Mouse (Mus musculus): ENCODE measurements around the gene Slc7a15. TPM values are rescaled to one million over a fixed set of nuclear protein-coding genes. Genes with fewer than 3 reads are reported as not detected.
"Not testable (repeated sequence)": the region's sequence is repeated elsewhere in the genome, so short reads cannot be mapped to it uniquely, and the experiment has no call there.

The Slc7a15 gene
- polyA plus RNA-seq, 1 experiment from 2014 or later, result not detected

DNA sequence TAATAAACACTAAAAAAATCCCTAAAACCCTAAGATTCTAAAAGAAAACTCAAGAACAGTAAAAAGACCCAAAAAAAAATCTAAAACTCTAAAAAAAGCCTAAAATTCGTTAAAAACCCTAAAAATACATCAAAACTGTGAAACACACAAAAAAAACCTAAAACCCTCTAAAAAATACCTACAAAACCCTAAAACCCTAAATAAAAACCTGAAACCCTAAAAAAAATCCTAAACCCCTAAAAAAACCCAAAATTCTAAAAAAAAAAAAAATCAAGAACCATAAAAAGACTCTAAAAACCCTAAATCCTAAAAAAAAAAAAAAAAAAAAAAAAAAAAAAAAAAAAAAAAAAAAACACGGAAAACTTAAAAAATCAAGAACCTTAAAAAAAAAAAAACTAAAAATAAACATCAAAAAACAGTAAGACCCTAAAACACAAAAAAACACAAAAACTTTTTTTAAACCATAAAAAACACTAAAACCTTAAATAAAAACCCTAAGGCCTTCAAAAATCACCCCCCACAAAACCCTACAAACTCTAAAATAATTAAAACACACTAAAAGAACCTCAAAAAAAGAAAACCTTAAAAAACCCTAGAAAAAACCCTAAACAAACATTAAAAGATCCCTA lies 34.0 kb upstream of the Slc7a15 start:
- WGBS, result 89% methylated on average over 2 of the region's 2 CpGs
- Histone ChIP-seq H3K27me3 (ENCODE audit: control insufficient read depth, insufficient read depth, low read length) (no peaks in the 10 kb centered on the region), H3K4me2 (ENCODE audit: low read depth, low read length, severe bottlenecking) (no peak overlapping the region), H3K4me3 (ENCODE audit: low read depth, low read length) (no peak overlapping the region), H3K9me3 (ENCODE audit: control insufficient read depth, low read length) (no peaks in the 10 kb centered on the region), H3K4me1 (replicated peaks; ENCODE audit: control insufficient read depth, insufficient read depth, low read length) (no peaks in the 10 kb centered on the region), H3K27ac (ENCODE audit: low read depth, low read length) (no peak overlapping the region), H3K9ac (ENCODE audit: low read length) (no peak overlapping the region), H3K36me3 (ENCODE audit: control insufficient read depth, insufficient read depth, low read length) (no peaks in the 10 kb centered on the region)
- no peak for ATAC-seq (replicated peaks; ENCODE audit: low FRiP score)
- no peak for DNase-seq (ENCODE audit: low spot score)

DNA sequence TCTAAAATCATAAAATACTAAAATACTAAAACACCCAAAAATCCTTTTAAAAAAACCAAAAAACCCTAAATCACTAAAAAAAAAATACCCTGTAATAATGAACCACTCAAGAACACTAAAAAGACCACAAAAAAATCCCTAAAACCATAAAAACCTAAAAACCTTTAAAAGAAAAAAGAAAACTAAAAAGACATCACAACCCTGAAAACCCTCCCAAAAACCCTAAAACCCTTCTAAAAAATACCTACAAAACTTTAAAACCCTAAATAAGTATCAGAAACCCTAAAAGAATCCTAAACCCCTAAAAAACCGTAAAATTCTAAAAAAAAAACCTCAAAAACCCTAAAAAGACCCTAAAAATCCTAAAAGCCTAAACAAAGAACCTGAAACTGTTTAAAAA lies 32.8 kb upstream of the Slc7a15 start:
- Histone ChIP-seq H3K27ac (ENCODE audit: low read depth, low read length) (no peak overlapping the region), H3K9me3 (ENCODE audit: control insufficient read depth, low read length) (no peaks in the 10 kb centered on the region), H3K9ac (ENCODE audit: low read length) (no peak overlapping the region), H3K4me1 (replicated peaks; ENCODE audit: control insufficient read depth, insufficient read depth, low read length) (no peaks in the 10 kb centered on the region), H3K4me2 (ENCODE audit: low read depth, low read length, severe bottlenecking) (no peak overlapping the region), H3K4me3 (ENCODE audit: low read depth, low read length) (no peak overlapping the region), H3K36me3 (ENCODE audit: control insufficient read depth, insufficient read depth, low read length) (no peaks in the 10 kb centered on the region), H3K27me3 (ENCODE audit: control insufficient read depth, insufficient read depth, low read length) (no peaks in the 10 kb centered on the region)
- WGBS, result 89% methylated on average over 1 of the region's 1 CpGs
- DNase-seq (ENCODE audit: low spot score) (no peak), ATAC-seq (replicated peaks; ENCODE audit: low FRiP score) (no peak)

DNA sequence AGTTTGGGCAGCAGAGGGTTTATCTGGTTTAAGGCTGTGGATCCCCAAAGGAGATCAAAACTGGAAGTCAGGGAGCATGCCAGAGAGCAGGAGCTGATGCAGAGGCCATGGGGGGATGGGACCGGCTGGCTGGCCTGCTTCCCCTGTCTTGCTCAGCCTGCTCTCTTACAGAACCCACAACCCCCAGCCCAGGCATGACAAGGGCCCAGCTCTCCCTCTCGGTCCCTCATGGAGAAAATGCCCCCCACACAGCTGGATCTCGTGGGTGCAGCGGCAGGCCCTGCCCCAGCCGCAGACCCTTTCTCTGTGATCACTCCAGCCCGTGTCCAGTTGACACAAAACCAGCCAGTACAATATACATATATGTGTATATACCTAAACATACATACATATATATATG lies 30.7 kb upstream of the Slc7a15 start:
- DNase-seq (ENCODE audit: low spot score) (no peak), ATAC-seq (replicated peaks; ENCODE audit: low FRiP score) (no peak)
- H3K9ac ChIP-seq (ENCODE audit: low read length), result no peak overlapping the region
- no peak overlapping the region for H3K27ac ChIP-seq (ENCODE audit: low read depth, low read length)
- 91% methylated on average over 6 of the region's 6 CpGs for WGBS
- H3K4me3 ChIP-seq (ENCODE audit: low read depth, low read length), result no peak overlapping the region
- H3K4me2 ChIP-seq (ENCODE audit: low read depth, low read length, severe bottlenecking), result no peak overlapping the region
- no peaks in the 10 kb centered on the region for H3K36me3 ChIP-seq (ENCODE audit: control insufficient read depth, insufficient read depth, low read length)
- no peaks in the 10 kb centered on the region for H3K9me3 ChIP-seq (ENCODE audit: control insufficient read depth, low read length)
- no peaks in the 10 kb centered on the region for H3K27me3 ChIP-seq (ENCODE audit: control insufficient read depth, insufficient read depth, low read length)
- H3K4me1 ChIP-seq (replicated peaks; ENCODE audit: control insufficient read depth, insufficient read depth, low read length), result no peaks in the 10 kb centered on the region

DNA sequence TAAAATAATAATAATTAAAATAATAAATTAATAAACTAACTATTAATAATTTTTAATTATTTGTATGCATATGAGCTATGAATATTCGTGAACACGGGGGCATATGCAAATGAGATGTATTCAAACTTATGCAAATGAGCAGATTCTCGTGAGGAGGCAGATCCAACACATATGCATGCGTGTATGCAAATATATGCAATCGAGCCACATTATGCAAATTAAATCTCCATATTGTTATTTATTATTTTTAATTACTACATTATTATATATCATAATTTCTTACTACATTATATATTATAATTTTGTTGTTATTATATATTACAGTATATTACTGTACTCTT lies 21.8 kb upstream of the Slc7a15 start:
- no peak overlapping the region for H3K27ac ChIP-seq (ENCODE audit: low read depth, low read length)
- WGBS, result 92% methylated on average over 5 of the region's 5 CpGs
- no peak overlapping the region for H3K4me3 ChIP-seq (ENCODE audit: low read depth, low read length)
- H3K9me3 ChIP-seq (ENCODE audit: control insufficient read depth, low read length), result no peaks in the 10 kb centered on the region
- no peaks in the 10 kb centered on the region for H3K27me3 ChIP-seq (ENCODE audit: control insufficient read depth, insufficient read depth, low read length)
- H3K4me1 ChIP-seq (replicated peaks; ENCODE audit: control insufficient read depth, insufficient read depth, low read length), result no peaks in the 10 kb centered on the region
- no peaks in the 10 kb centered on the region for H3K36me3 ChIP-seq (ENCODE audit: control insufficient read depth, insufficient read depth, low read length)
- no peak for DNase-seq (ENCODE audit: low spot score)
- H3K4me2 ChIP-seq (ENCODE audit: low read depth, low read length, severe bottlenecking), result no peak overlapping the region
- ATAC-seq (replicated peaks; ENCODE audit: low FRiP score), result no peak
- H3K9ac ChIP-seq (ENCODE audit: low read length), result no peak overlapping the region

DNA sequence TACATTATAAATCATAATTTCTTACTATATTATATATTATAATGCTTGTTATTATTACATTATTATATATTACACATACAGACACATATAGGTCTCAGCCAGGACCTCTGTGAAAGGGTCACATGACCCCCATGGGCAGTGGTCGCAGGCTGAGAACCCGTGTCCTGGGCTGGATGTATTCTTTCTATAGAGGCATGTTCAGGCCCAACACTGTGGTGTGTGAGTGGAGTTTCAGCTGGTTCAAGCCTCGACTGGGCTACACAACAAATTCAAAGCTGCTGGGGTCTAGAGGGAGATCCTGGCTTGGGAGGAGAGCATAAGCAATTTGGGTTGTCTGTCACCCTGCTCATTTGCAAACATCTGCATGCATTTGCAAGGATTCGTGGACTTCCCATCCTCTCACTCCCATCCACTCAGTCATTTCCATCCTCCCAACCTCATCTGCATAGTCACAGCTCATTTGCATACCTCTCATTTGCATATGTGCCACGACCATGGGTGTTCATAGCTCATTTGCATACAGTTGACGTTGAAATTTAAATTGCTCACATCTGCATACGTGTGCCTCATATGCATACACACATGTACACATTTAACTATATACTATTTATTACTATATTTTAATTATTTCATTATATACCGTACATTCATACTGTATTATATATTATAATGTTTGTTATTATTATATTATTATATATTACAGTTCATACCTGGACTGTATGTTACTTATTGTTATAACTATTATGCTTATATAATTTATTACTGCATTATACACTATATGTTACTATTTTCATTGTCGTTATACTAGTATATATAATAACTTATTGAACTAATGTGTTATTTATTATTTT lies 21.2 kb upstream of the Slc7a15 start:
- no peak overlapping the region for H3K27ac ChIP-seq (ENCODE audit: low read depth, low read length)
- H3K9me3 ChIP-seq (ENCODE audit: control insufficient read depth, low read length), result no peaks in the 10 kb centered on the region
- H3K9ac ChIP-seq (ENCODE audit: low read length), result no peak overlapping the region
- no peaks in the 10 kb centered on the region for H3K4me1 ChIP-seq (replicated peaks; ENCODE audit: control insufficient read depth, insufficient read depth, low read length)
- no peaks in the 10 kb centered on the region for H3K27me3 ChIP-seq (ENCODE audit: control insufficient read depth, insufficient read depth, low read length)
- DNase-seq (ENCODE audit: low spot score), result peak; percentile 51
- H3K36me3 ChIP-seq (ENCODE audit: control insufficient read depth, insufficient read depth, low read length), result no peaks in the 10 kb centered on the region
- 89% methylated on average over 9 of the region's 9 CpGs for WGBS
- peak; percentile 69; the same call in 1 of the 2 replicates for ATAC-seq (replicated peaks; ENCODE audit: low FRiP score)
- H3K4me3 ChIP-seq (ENCODE audit: low read depth, low read length), result no peak overlapping the region
- H3K4me2 ChIP-seq (ENCODE audit: low read depth, low read length, severe bottlenecking), result no peak overlapping the region

DNA sequence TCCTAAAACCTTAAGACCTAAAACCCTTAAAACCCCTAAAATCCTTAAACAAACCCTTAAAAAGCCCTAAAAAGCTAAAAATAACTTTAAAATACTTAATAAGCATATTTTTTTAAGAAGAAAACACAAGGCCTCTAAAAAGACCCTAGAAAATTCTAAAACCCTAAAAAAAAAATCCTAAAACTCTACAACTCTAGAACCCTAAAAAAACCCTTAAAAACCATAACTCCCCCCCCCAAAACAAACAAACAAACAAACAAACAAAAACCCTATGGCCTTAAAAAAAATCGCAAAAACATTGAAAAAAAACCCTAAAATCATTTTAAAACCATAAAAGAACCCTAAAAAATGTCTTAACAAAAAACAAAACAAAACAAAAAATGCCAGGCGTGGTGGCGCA lies 19.4 kb upstream of the Slc7a15 start:
- Histone ChIP-seq H3K9ac (ENCODE audit: low read length) (no peak overlapping the region), H3K36me3 (ENCODE audit: control insufficient read depth, insufficient read depth, low read length) (no peaks in the 10 kb centered on the region), H3K9me3 (ENCODE audit: control insufficient read depth, low read length) (no peaks in the 10 kb centered on the region), H3K27me3 (ENCODE audit: control insufficient read depth, insufficient read depth, low read length) (no peaks in the 10 kb centered on the region), H3K27ac (ENCODE audit: low read depth, low read length) (no peak overlapping the region), H3K4me2 (ENCODE audit: low read depth, low read length, severe bottlenecking) (no peak overlapping the region), H3K4me3 (ENCODE audit: low read depth, low read length) (no peak overlapping the region), H3K4me1 (replicated peaks; ENCODE audit: control insufficient read depth, insufficient read depth, low read length) (no peaks in the 10 kb centered on the region)
- 83% methylated on average over 3 of the region's 3 CpGs for WGBS
- no peak for ATAC-seq (replicated peaks; ENCODE audit: low FRiP score)
- no peak for DNase-seq (ENCODE audit: low spot score)

DNA sequence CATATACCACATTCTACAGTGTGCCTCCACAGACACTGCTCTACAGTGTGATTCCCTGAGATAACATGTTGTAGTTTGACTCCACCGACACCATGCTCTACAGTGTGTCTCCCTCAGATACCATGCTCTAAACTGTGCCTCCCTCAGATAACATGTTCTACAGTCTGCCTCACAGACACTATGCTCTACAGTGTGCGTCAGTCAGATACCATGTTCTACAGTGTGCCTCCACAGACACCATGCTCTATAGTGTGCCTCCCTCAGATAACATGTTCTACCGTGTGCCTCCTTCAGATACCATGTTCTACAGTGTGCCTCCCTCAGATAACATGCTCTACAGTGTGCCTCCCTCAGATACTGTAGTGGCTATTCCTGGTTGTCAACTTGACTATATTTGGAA lies 10.2 kb upstream of the Slc7a15 start:
- no peak overlapping the region for H3K27ac ChIP-seq (ENCODE audit: low read depth, low read length)
- H3K36me3 ChIP-seq (ENCODE audit: control insufficient read depth, insufficient read depth, low read length), result no peaks in the 10 kb centered on the region
- H3K27me3 ChIP-seq (ENCODE audit: control insufficient read depth, insufficient read depth, low read length), result no peaks in the 10 kb centered on the region
- WGBS, result 94% methylated on average over 3 of the region's 3 CpGs
- H3K4me3 ChIP-seq (ENCODE audit: low read depth, low read length), result no peak overlapping the region
- no peak for DNase-seq (ENCODE audit: low spot score)
- no peaks in the 10 kb centered on the region for H3K4me1 ChIP-seq (replicated peaks; ENCODE audit: control insufficient read depth, insufficient read depth, low read length)
- no peak overlapping the region for H3K4me2 ChIP-seq (ENCODE audit: low read depth, low read length, severe bottlenecking)
- no peak overlapping the region for H3K9ac ChIP-seq (ENCODE audit: low read length)
- no peaks in the 10 kb centered on the region for H3K9me3 ChIP-seq (ENCODE audit: control insufficient read depth, low read length)
- no peak for ATAC-seq (replicated peaks; ENCODE audit: low FRiP score)

DNA sequence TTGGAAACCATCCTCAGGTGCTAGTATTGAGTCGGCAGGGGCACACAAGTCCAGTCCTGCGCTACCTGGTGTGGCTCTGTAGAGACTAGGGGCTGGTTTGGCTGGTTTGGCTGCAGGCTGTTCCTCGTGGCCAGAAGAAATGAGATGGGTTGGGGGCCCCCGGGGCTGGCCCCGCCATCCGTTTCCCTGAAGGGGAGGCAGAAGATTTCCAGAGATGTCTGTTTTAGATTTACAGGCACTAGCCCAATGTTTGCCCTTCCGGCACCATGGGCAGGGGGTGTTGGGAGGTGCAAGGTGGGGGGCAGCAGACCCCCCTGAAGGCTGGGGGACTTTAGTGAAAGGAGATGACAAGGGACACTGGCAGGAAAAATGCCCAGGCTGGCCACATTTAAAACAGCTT lies 3.3 kb downstream of the Slc7a15 start:
- no peaks in the 10 kb centered on the region for H3K4me1 ChIP-seq (replicated peaks; ENCODE audit: control insufficient read depth, insufficient read depth, low read length)
- H3K9ac ChIP-seq (ENCODE audit: low read length), result no peak overlapping the region
- no peak for DNase-seq (ENCODE audit: low spot score)
- no peaks in the 10 kb centered on the region for H3K27me3 ChIP-seq (ENCODE audit: control insufficient read depth, insufficient read depth, low read length)
- no peaks in the 10 kb centered on the region for H3K36me3 ChIP-seq (ENCODE audit: control insufficient read depth, insufficient read depth, low read length)
- ATAC-seq (replicated peaks; ENCODE audit: low FRiP score), result no peak
- WGBS, result 94% methylated on average over 7 of the region's 7 CpGs
- no peak overlapping the region for H3K27ac ChIP-seq (ENCODE audit: low read depth, low read length)
- no peak overlapping the region for H3K4me2 ChIP-seq (ENCODE audit: low read depth, low read length, severe bottlenecking)
- no peaks in the 10 kb centered on the region for H3K9me3 ChIP-seq (ENCODE audit: control insufficient read depth, low read length)
- H3K4me3 ChIP-seq (ENCODE audit: low read depth, low read length), result no peak overlapping the region

DNA sequence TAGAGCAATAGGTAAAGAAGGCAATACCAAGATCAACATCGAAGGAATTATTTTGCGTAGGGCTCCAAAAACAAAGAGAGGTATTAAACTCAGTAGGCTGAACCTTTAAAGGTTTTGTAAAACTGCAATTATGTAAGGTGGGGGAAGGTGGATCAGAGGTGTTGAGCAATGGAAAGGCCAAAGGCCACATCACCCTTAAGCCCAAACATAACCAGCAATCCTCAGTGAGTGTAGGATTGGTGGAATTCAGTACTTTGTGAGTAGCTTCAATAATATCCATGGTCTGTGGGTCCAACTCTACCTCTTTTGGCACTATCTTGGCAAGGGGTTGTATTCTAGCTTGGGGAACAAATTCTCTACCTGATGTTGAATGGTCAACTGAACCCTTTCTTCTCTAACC lies 7.5 kb downstream of the Slc7a15 start:
- not testable (repeated sequence) for H3K27ac ChIP-seq (ENCODE audit: low read depth, low read length); H3K4me2 ChIP-seq (ENCODE audit: low read depth, low read length, severe bottlenecking); H3K4me3 ChIP-seq (ENCODE audit: low read depth, low read length); H3K4me1 ChIP-seq (replicated peaks; ENCODE audit: control insufficient read depth, insufficient read depth, low read length); H3K36me3 ChIP-seq (ENCODE audit: control insufficient read depth, insufficient read depth, low read length); ATAC-seq (replicated peaks; ENCODE audit: low FRiP score); DNase-seq (ENCODE audit: low spot score); H3K9ac ChIP-seq (ENCODE audit: low read length); H3K27me3 ChIP-seq (ENCODE audit: control insufficient read depth, insufficient read depth, low read length); H3K9me3 ChIP-seq (ENCODE audit: control insufficient read depth, low read length)
- WGBS, result 98% methylated on average over 2 of the region's 2 CpGs
